Mouse (Mus musculus) midbrain, embryonic 14.5 days (tissue): ENCODE measurements around the gene 3110082I17Rik. TPM values are rescaled to one million over a fixed set of nuclear protein-coding genes. Genes with fewer than 3 reads are reported as not detected.
A peak's percentile ranks its signal among the peaks of the same experiment; 100 is the strongest.

ENCODE experiments used
- ATAC-seq: fragments of 200-750 bp; cut with Nextera tagmentation; 2 replicates; pipeline ENCODE4 v1.8.0; 2017; ENCODE audit warnings: moderate number of reproducible peaks, moderate library complexity; ENCODE audit not compliant: low FRiP score, low TSS enrichment
- DNase-seq: peaks from one replicate; pipeline ENCODE4 v3.0.0-alpha.2; 2015
- H3K27ac ChIP-seq: fragments of 300-500 bp; sonication (generic); replicated peaks from 2 replicates; pipeline ENCODE4 v1.5.1; 2014; ENCODE audit warnings: mild to moderate bottlenecking, low read depth, low read length, moderate library complexity
- H3K27me3 ChIP-seq: fragments of 300-500 bp; sonication (generic); 2 replicates; pipeline ENCODE4 v1.6.1; 2014; ENCODE audit warnings: low read length, control low read depth, mixed read lengths; ENCODE audit not compliant: control insufficient read depth, insufficient read depth
- H3K36me3 ChIP-seq: fragments of 300-500 bp; sonication (generic); 2 replicates; pipeline ENCODE4 v1.6.1; 2014; ENCODE audit warnings: low read length, control low read depth; ENCODE audit not compliant: control insufficient read depth, insufficient read depth
- H3K4me1 ChIP-seq: fragments of 300-500 bp; sonication (generic); 2 replicates; pipeline ENCODE4 v1.6.1; 2014; ENCODE audit warnings: mild to moderate bottlenecking, antibody characterized with exemption, low read length, control low read depth; ENCODE audit not compliant: control insufficient read depth, insufficient read depth
- H3K4me2 ChIP-seq: fragments of 300-500 bp; sonication (generic); 2 replicates; pipeline ENCODE4 v1.6.1; 2014; ENCODE audit warnings: mild to moderate bottlenecking, low read length, moderate library complexity
- H3K4me3 ChIP-seq: fragments of 300-500 bp; sonication (generic); replicated peaks from 2 replicates; pipeline ENCODE4 v1.5.1; 2014; ENCODE audit warnings: low read depth, low read length
- H3K9ac ChIP-seq: fragments of 300-500 bp; sonication (generic); replicated peaks from 2 replicates; pipeline ENCODE4 v1.6.1; 2014; ENCODE audit warnings: mild to moderate bottlenecking, low read length, moderate library complexity
- H3K9me3 ChIP-seq: fragments of 300-500 bp; sonication (generic); 2 replicates; pipeline ENCODE4 v1.6.1; 2016; ENCODE audit warnings: low read length, control low read depth, mixed read lengths; ENCODE audit not compliant: control insufficient read depth
- WGBS: fragments of 180-500 bp; shearing (Covaris S2); extraction: QIAGEN DNeasy Blood & Tissue Kit; methylation state at CpG from one replicate; pipeline ENCODE4 v1.1.7; 2014; 5-methylcytosine and 5-hydroxymethylcytosine counted together
- polyA plus RNA-seq: library from polyadenylated mRNA; unstranded; fragments of >200 nt; fragmentation: Nextera tagmentation; extraction: Ambion mirVana; gene quantifications from 2 replicates; pipeline ENCODE4 v1.2.1, GENCODE M21; 2014

3110082I17Rik gene
- polyA plus RNA-seq, 1 experiment from 2014 or later = 12.8 TPM

GRCm38 (mm10) chr5:139418633-139419032, 41.7 kb downstream of the 3110082I17Rik start:
- WGBS = 6% methylated on average over 3 of the region's 3 CpGs
- DNase-seq = peak; percentile 72
- no peak overlapping the region; the same call in 1 of the 2 replicates for H3K9ac ChIP-seq

GRCm38 (mm10) chr5:139418110-139418509, 42.2 kb downstream of the 3110082I17Rik start:
- Histone ChIP-seq H3K9ac (no peak overlapping the region), H3K4me2 (no peak overlapping the region), H3K9me3 (no peaks in the 10 kb centered on the region), H3K36me3 (no peaks in the 10 kb centered on the region), H3K4me1 (peaks cover 19% of the 10 kb centered on the region), H3K27ac (peak overlapping the region; percentile 71), H3K27me3 (no peaks in the 10 kb centered on the region), H3K4me3 (no peak overlapping the region)
- ATAC-seq (no peak), DNase-seq (no peak)
- 40% methylated on average over 2 of the region's 2 CpGs for WGBS

More at GRCm38 (mm10) chr5:139418633-139419032, 41.7 kb downstream of the 3110082I17Rik start:
- peak; percentile 62; the same call in 1 of the 2 replicates for ATAC-seq
- peaks cover 21% of the 10 kb centered on the region for H3K4me1 ChIP-seq
- H3K4me3 ChIP-seq = no peak overlapping the region
- H3K36me3 ChIP-seq = no peaks in the 10 kb centered on the region
- peak overlapping the region; percentile 71 for H3K27ac ChIP-seq
- no peak overlapping the region for H3K4me2 ChIP-seq
- no peaks in the 10 kb centered on the region for H3K9me3 ChIP-seq
- no peaks in the 10 kb centered on the region for H3K27me3 ChIP-seq

DNA sequence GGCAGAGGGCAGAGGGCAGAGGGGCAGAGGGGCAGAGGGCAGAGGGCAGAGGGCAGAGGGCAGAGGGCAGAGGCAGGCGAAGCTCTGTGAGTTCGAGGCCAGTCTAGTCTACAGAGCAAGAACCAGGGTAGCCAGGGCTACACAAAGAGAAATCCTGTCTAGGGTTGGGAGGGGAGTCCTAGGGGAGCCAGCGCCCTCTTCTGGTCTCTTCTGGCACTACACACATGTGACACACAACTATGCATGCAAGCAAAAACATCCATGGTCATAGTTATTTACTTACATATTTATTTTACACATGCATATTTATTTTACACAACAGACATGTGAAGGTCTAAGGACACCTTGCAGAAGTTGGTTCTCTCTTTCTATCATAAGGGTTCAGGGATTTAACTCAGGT, 42.8 kb downstream of the 3110082I17Rik start:
- H3K4me3 ChIP-seq = no peak overlapping the region
- ATAC-seq (no peak), DNase-seq (no peak)
- peaks cover 13% of the 10 kb centered on the region for H3K4me1 ChIP-seq
- no peaks in the 10 kb centered on the region for H3K9me3 ChIP-seq
- no peak overlapping the region for H3K4me2 ChIP-seq
- no peak overlapping the region for H3K9ac ChIP-seq
- no peaks in the 10 kb centered on the region for H3K27me3 ChIP-seq
- no peak overlapping the region for H3K27ac ChIP-seq
- no peaks in the 10 kb centered on the region for H3K36me3 ChIP-seq
- WGBS = 96% methylated on average over 3 of the region's 3 CpGs

DNA sequence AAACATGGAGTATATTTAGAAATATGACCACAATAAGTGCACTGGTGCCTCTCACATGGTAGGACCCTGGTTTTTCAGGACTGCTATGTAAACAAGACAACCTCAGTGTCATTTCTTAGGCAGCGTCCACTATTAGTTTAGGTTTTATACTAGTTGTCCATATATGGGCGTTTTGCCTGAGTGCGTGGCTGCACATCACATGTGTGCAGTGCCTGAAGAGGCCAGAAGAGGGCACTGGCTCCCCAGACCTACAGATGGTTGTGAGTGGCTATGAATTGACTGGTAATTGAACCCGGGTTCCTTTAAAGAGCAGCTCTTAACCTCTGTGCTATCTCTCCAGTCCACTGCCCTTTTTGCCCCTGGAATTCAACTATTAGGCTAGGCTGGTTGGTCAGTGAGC, 43.4 kb downstream of the 3110082I17Rik start:
- H3K27ac ChIP-seq = no peak overlapping the region
- 94% methylated on average over 4 of the region's 4 CpGs for WGBS

DNA sequence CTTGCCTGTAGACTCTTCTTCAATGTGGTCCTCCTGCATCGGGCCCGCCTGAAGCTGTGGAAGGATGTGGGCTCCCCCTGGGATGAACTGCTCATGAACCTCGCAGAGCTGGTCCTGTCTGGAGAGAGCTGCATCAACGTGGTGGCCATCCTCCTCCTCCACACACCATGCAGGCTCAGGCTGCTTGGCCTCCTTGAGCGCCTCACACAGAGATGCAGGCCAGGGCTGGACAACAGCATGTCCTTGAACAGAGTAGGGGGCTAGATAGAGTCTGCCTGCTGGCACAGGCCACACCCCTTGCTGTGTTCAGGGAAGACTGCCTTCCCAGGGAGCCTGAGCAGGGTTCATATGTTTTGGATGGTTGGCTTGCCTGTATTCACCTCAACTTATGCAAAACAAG, 45.3 kb downstream of the 3110082I17Rik start:
- DNase-seq (no peak), ATAC-seq (no peak)
- no peak overlapping the region for H3K27ac ChIP-seq
- peaks cover 12% of the 10 kb centered on the region; the same call in 1 of the 2 replicates for H3K4me1 ChIP-seq
- H3K36me3 ChIP-seq = no peaks in the 10 kb centered on the region
- no peaks in the 10 kb centered on the region for H3K9me3 ChIP-seq
- H3K4me3 ChIP-seq = no peak overlapping the region
- H3K27me3 ChIP-seq = no peaks in the 10 kb centered on the region
- 94% methylated on average over 5 of the region's 5 CpGs for WGBS
- H3K4me2 ChIP-seq = no peak overlapping the region
- no peak overlapping the region for H3K9ac ChIP-seq

More for the DNA sequence above, 43.4 kb downstream of the 3110082I17Rik start:
- Histone ChIP-seq H3K4me1 (peaks cover 13% of the 10 kb centered on the region; the same call in 1 of the 2 replicates), H3K9ac (no peak overlapping the region), H3K4me3 (no peak overlapping the region), H3K36me3 (no peaks in the 10 kb centered on the region), H3K9me3 (no peaks in the 10 kb centered on the region), H3K27me3 (no peaks in the 10 kb centered on the region), H3K4me2 (no peak overlapping the region)
- DNase-seq (no peak), ATAC-seq (no peak)

DNA sequence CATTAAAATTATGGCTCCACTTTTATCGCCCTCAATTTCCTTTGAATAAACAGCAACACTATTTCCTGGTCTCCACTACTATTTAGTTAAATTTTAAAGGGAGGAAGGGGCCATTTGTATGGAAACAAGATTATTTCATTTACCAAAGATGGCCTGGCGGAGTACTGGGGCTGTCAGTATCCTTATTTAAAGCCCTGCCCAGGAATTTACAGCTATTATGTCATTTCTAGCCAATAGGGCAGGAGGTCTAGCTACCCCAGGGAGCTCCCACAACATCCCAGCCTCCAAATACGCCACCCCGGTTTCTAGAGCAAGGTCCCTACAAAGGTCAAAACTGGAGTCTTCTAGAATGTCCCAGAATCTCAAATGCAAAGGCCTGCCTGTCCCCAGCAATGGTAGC, 46.8 kb downstream of the 3110082I17Rik start:
- H3K9me3 ChIP-seq = no peaks in the 10 kb centered on the region
- DNase-seq (no peak), ATAC-seq (no peak)
- H3K36me3 ChIP-seq = no peaks in the 10 kb centered on the region
- no peak overlapping the region for H3K9ac ChIP-seq
- H3K4me2 ChIP-seq = no peak overlapping the region
- WGBS = 94% methylated on average over 4 of the region's 4 CpGs
- no peak overlapping the region for H3K27ac ChIP-seq
- no peaks in the 10 kb centered on the region; the same call in 1 of the 2 replicates for H3K4me1 ChIP-seq
- H3K4me3 ChIP-seq = no peak overlapping the region
- H3K27me3 ChIP-seq = no peaks in the 10 kb centered on the region

DNA sequence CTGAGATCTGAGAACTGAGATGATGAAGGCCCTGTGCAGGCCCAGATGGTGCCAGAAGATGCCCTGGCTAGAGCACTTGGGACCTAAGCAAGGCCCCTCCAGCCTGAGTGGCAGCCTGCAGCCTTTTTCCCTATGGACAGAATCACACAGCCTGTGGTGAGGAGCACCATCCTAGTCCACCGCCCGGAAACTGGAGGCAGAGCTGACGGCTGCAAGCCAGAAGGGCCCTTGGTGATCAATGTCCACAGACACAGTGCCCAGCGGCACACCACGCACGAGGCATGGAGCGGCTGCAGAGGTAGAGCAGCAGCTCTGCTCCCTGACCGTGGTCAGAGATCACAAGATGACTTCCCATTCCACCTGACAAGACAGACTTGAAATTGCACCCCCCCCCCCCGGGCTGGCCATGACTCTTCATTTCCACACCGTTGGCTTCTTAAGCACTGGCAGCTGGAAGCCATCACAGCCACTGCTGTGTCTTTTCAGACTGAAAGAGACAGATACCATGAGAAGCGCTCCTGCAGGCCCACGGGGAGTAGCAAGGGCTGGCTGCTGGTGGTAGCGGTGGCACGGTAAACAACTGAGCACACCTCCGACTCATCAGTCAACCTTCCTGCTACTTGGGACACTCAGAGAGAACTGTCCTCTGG, 48.5 kb downstream of the 3110082I17Rik start:
- no peak overlapping the region for H3K9ac ChIP-seq
- ATAC-seq (no peak), DNase-seq (no peak)
- H3K4me3 ChIP-seq = no peak overlapping the region
- H3K4me1 ChIP-seq = no peaks in the 10 kb centered on the region
- no peak overlapping the region for H3K27ac ChIP-seq
- WGBS = 80% methylated on average over 15 of the region's 15 CpGs
- no peak overlapping the region for H3K4me2 ChIP-seq
- H3K36me3 ChIP-seq = no peaks in the 10 kb centered on the region
- no peaks in the 10 kb centered on the region for H3K9me3 ChIP-seq
- no peaks in the 10 kb centered on the region for H3K27me3 ChIP-seq

DNA sequence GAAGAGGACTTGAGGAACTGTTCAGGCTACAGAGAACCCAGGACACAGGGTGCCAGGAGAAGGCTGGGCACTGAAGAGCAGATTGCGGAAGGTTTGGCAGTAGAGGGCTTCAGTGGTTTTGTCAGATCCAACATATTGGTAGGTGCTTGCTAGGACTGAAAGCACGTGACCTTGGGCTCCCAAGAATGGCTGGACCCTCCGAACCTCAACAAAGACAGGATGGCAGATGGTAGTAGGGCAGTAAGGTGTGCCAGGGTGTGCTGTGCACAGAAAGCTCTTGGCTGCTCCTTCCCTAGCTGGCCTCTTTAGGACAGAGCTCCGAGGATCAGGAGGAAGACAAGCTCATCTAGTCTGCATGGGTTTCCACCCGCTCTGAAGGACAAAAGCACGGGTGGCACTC, 49.2 kb downstream of the 3110082I17Rik start:
- no peak overlapping the region for H3K4me2 ChIP-seq
- H3K36me3 ChIP-seq = no peaks in the 10 kb centered on the region
- ATAC-seq (no peak), DNase-seq (no peak)
- no peaks in the 10 kb centered on the region for H3K9me3 ChIP-seq
- H3K4me1 ChIP-seq = no peaks in the 10 kb centered on the region
- 95% methylated on average over 6 of the region's 6 CpGs for WGBS
- H3K27ac ChIP-seq = no peak overlapping the region
- no peak overlapping the region for H3K4me3 ChIP-seq
- H3K27me3 ChIP-seq = no peaks in the 10 kb centered on the region
- H3K9ac ChIP-seq = no peak overlapping the region

DNA sequence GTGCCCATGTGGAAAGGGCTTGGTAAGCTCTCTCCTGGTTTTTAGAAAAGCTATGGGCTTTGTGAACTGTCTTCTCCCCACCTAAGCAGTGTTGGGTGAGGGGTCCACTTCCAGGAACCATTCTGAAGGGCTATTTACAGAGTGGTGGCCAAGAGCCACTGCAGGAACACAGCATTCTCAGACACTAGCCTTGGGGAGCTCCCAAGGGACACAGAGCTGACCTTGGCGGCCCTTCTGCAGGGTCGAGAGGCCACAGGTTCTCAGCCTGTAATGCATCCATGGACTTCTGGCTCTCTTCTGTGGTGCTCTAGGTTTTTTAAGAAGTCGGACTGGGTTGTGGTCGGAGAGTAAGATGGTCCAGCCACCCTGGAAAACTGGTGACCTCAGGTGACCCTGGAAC, 50.3 kb downstream of the 3110082I17Rik start:
- Histone ChIP-seq H3K36me3 (no peaks in the 10 kb centered on the region), H3K9ac (no peak overlapping the region), H3K4me1 (no peaks in the 10 kb centered on the region), H3K9me3 (no peaks in the 10 kb centered on the region), H3K27me3 (no peaks in the 10 kb centered on the region), H3K4me3 (no peak overlapping the region), H3K4me2 (no peak overlapping the region), H3K27ac (no peak overlapping the region)
- ATAC-seq (no peak), DNase-seq (no peak)
- 93% methylated on average over 4 of the region's 4 CpGs for WGBS
